Mouse (Mus musculus) thymus, postnatal 25 days (tissue): ENCODE data around the gene Gucy1b1.

Experiments
- DNase-seq: peaks from one replicate; pipeline ENCODE4 v3.0.0; 2022

Gene Gucy1b1

GRCm38 (mm10) chr3:82074201-82074851 is at the start of gene Gucy1b1:
TSS of gene Gucy1b1 (minus strand) at chr3:82074689.
- peak; percentile 68 for DNase-seq

GRCm38 (mm10) chr3:82118916-82119315 is 44.4 kb upstream of the Gucy1b1 start:
- no peak for DNase-seq

- DNase-seq = no peak
These were observed 38.0 kb upstream of the Gucy1b1 start for GRCm38 (mm10) chr3:82112439-82112838.

- no peak for DNase-seq
These were observed 37.5 kb upstream of the Gucy1b1 start for GRCm38 (mm10) chr3:82111986-82112385.

GRCm38 (mm10) chr3:82108951-82109350 is 34.5 kb upstream of the Gucy1b1 start:
- no peak for DNase-seq

- DNase-seq = no peak
These were observed 29.7 kb upstream of the Gucy1b1 start for GRCm38 (mm10) chr3:82104229-82104628.

GRCm38 (mm10) chr3:82099127-82099526 is 24.6 kb upstream of the Gucy1b1 start:
- no peak for DNase-seq

- no peak for DNase-seq
These were observed 22.3 kb upstream of the Gucy1b1 start for GRCm38 (mm10) chr3:82096801-82097200.

GRCm38 (mm10) chr3:82073741-82074181 is 728 bp downstream of the Gucy1b1 start:
- DNase-seq = peak; percentile 29

GRCm38 (mm10) chr3:82067830-82068229 is 6.7 kb downstream of the Gucy1b1 start:
- no peak for DNase-seq

- DNase-seq = no peak
These were observed 12.9 kb downstream of the Gucy1b1 start for GRCm38 (mm10) chr3:82061402-82062180.

GRCm38 (mm10) chr3:82057201-82057600 is 17.3 kb downstream of the Gucy1b1 start:
- no peak for DNase-seq

GRCm38 (mm10) chr3:82054283-82054974 is 20.1 kb downstream of the Gucy1b1 start:
- DNase-seq = no peak

GRCm38 (mm10) chr3:82052029-82052428 is 22.5 kb downstream of the Gucy1b1 start:
- no peak for DNase-seq

GRCm38 (mm10) chr3:82051468-82051867 is 23.0 kb downstream of the Gucy1b1 start:
- DNase-seq = no peak

- no peak for DNase-seq
These were observed 25.8 kb downstream of the Gucy1b1 start for GRCm38 (mm10) chr3:82048681-82049080.

- DNase-seq = no peak
These were observed 26.4 kb downstream of the Gucy1b1 start for GRCm38 (mm10) chr3:82048078-82048477.

GRCm38 (mm10) chr3:82047100-82047753 is 27.3 kb downstream of the Gucy1b1 start:
- DNase-seq = peak; percentile 28

- no peak for DNase-seq
These were observed 28.4 kb downstream of the Gucy1b1 start for GRCm38 (mm10) chr3:82046087-82046486.

- no peak for DNase-seq
These were observed 29.6 kb downstream of the Gucy1b1 start for GRCm38 (mm10) chr3:82044902-82045301.

- DNase-seq = no peak
These were observed 30.8 kb downstream of the Gucy1b1 start for GRCm38 (mm10) chr3:82043676-82044075.

- DNase-seq = no peak
These were observed 38.0 kb downstream of the Gucy1b1 start for GRCm38 (mm10) chr3:82036262-82037044.
